Mouse (Mus musculus) limb, embryonic 13.5 days (tissue): Measurements from ENCODE around the gene Foxr1. TPM values are rescaled to one million over a fixed set of nuclear protein-coding genes. Genes with fewer than 3 reads are reported as not detected.

Experiments used
- ATAC-seq: fragments of 200-750 bp; cut with Nextera tagmentation; 2 replicates; pipeline ENCODE4 v1.8.0; 2017; ENCODE audit warnings: low read depth, moderate number of reproducible peaks, moderate TSS enrichment; ENCODE audit not compliant: low FRiP score
- H3K27ac ChIP-seq: fragments of 300-500 bp; sonication (generic); 2 replicates; pipeline ENCODE4 v1.5.1; 2015; ENCODE audit warnings: inconsistent platforms, mild to moderate bottlenecking, moderate library complexity
- H3K27me3 ChIP-seq: fragments of 300-500 bp; sonication (generic); 2 replicates; pipeline ENCODE4 v1.6.1; 2015; ENCODE audit warnings: mild to moderate bottlenecking, inconsistent platforms
- H3K36me3 ChIP-seq: fragments of 300-500 bp; sonication (generic); 2 replicates; pipeline ENCODE4 v1.6.1; 2015; ENCODE audit warnings: inconsistent platforms, mild to moderate bottlenecking, moderate library complexity
- H3K4me1 ChIP-seq: fragments of 300-500 bp; sonication (generic); 2 replicates; pipeline ENCODE4 v1.6.1; 2015; ENCODE audit warnings: inconsistent platforms
- H3K4me2 ChIP-seq: fragments of 300-500 bp; sonication (generic); replicated peaks from 2 replicates; pipeline ENCODE4 v1.6.1; 2015; ENCODE audit warnings: inconsistent platforms, mild to moderate bottlenecking, moderate library complexity
- H3K4me3 ChIP-seq: fragments of 300-500 bp; sonication (generic); 2 replicates; pipeline ENCODE4 v1.5.1; 2015; ENCODE audit warnings: moderate library complexity, mild to moderate bottlenecking, inconsistent platforms
- H3K9ac ChIP-seq: fragments of 300-500 bp; sonication (generic); 2 replicates; pipeline ENCODE4 v1.6.1; 2015; ENCODE audit warnings: mild to moderate bottlenecking, inconsistent platforms
- H3K9me3 ChIP-seq: fragments of 300-500 bp; sonication (generic); 2 replicates; pipeline ENCODE4 v1.6.1; 2016; ENCODE audit warnings: inconsistent platforms
- WGBS: fragments of 180-500 bp; shearing (Covaris S2); methylation state at CpG from one replicate; pipeline ENCODE4 v1.1.7; 2015; 5-methylcytosine and 5-hydroxymethylcytosine counted together
- polyA plus RNA-seq: library from polyadenylated mRNA; unstranded; fragments of >200 nt; fragmentation: Nextera tagmentation; extraction: Ambion mirVana; gene quantifications from 2 replicates; pipeline ENCODE4 v1.2.1, GENCODE M21; 2015

The Foxr1 gene
- not detected in 2 replicates for polyA plus RNA-seq

DNA sequence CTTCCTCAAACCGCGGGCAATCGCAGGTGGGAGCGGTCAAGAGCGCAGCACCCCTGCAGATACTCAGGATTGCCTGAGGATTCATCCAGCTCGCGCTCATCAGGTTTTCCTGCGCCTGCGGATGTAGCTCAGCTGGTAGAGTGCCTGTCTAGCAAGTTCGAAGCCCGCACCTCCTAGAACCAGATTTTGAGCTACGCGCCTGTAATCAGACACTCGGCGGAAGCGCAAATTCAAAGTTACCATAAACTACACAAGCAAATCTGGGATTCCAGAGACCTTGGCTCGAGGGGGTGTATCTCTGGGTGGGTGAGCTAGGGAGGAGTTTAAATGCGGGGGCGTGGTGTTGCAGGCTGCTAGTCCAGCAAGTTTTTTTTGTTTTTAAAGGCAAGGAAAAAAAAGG is at the start of gene Foxr1:
TSS of gene Foxr1 (minus strand) at position 176 of the 400 bp plus-strand sequence.
- Histone ChIP-seq H3K4me1 (no peaks in the 10 kb centered on the region), H3K4me2 (no peak within 1 kb of the TSS), H3K9me3 (no peaks in the 10 kb centered on the region), H3K4me3 (no peak within 1 kb of the TSS), H3K36me3 (no peaks in the 10 kb centered on the region), H3K27me3 (no peaks in the 10 kb centered on the region), H3K27ac (no peak within 1 kb of the TSS), H3K9ac (no peak within 1 kb of the TSS)
- WGBS: 72% methylated on average over 19 of the region's 19 CpGs
- ATAC-seq: no peak

GRCm38 (mm10) chr9:44490086-44490967 is 49.4 kb upstream of the Foxr1 start:
- WGBS: 16% methylated on average over 15 of the region's 17 CpGs
- peak overlapping the region; percentile 97 for H3K4me2 ChIP-seq
- H3K9me3 ChIP-seq: no peaks in the 10 kb centered on the region
- no peak for ATAC-seq
- H3K9ac ChIP-seq: peak overlapping the region; percentile 99
- H3K36me3 ChIP-seq: peaks cover 10% of the 10 kb centered on the region
- peak overlapping the region; percentile 98 for H3K4me3 ChIP-seq
- no peaks in the 10 kb centered on the region for H3K27me3 ChIP-seq
- peaks cover 100% of the 10 kb centered on the region for H3K4me1 ChIP-seq
- peak overlapping the region; percentile 86 for H3K27ac ChIP-seq

GRCm38 (mm10) chr9:44489651-44490085 is 48.7 kb upstream of the Foxr1 start:
- Histone ChIP-seq H3K4me1 (peaks cover 100% of the 10 kb centered on the region), H3K9me3 (no peaks in the 10 kb centered on the region), H3K27me3 (no peaks in the 10 kb centered on the region), H3K4me2 (peak overlapping the region; percentile 97), H3K27ac (peak overlapping the region; percentile 86), H3K4me3 (peak overlapping the region; percentile 98), H3K9ac (peak overlapping the region; percentile 99), H3K36me3 (peaks cover 10% of the 10 kb centered on the region)
- WGBS: 8% methylated on average over 17 of the region's 17 CpGs
- ATAC-seq: 0 out of 2 replicates have a peak, but pooled peaks have one; percentile 8

- Histone ChIP-seq H3K9ac (peak overlapping the region; percentile 99), H3K4me3 (peak overlapping the region; percentile 98), H3K36me3 (peaks cover 10% of the 10 kb centered on the region), H3K4me2 (peak overlapping the region; percentile 97), H3K27ac (peak overlapping the region; percentile 86), H3K9me3 (no peaks in the 10 kb centered on the region), H3K4me1 (peaks cover 100% of the 10 kb centered on the region), H3K27me3 (no peaks in the 10 kb centered on the region)
- peak; percentile 38 for ATAC-seq
- 2% methylated on average over 5 of the region's 5 CpGs for WGBS
These were observed 48.0 kb upstream of the Foxr1 start for GRCm38 (mm10) chr9:44488855-44489381.

DNA sequence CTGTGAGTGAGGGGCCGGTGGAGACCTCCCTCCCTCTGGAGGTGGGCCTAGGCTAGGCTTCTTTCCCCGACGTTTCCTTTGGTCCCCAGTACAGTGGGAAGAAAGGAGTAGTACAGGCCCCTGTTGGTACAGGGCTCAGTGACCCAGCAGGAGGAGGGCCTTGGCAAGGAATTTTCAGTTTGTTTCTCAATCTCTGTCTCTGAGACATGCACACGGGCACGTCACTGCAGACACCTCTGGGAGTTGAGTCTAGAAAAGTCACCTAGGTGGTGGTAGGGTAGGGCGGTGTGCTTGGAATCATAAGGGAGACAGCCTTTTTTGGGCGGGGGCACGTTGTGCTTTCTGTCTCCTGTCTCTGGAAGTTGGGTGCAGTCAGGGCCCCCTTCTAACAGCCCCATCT is 47.5 kb upstream of the Foxr1 start:
- Histone ChIP-seq H3K4me3 (peak overlapping the region; percentile 98), H3K27ac (peak overlapping the region; percentile 86), H3K36me3 (peaks cover 10% of the 10 kb centered on the region), H3K9ac (peak overlapping the region; percentile 99), H3K9me3 (no peaks in the 10 kb centered on the region), H3K27me3 (no peaks in the 10 kb centered on the region), H3K4me1 (peaks cover 98% of the 10 kb centered on the region), H3K4me2 (peak overlapping the region; percentile 97)
- WGBS: 19% methylated on average over 8 of the region's 8 CpGs
- 0 out of 2 replicates have a peak, but pooled peaks have one; percentile 3 for ATAC-seq

DNA sequence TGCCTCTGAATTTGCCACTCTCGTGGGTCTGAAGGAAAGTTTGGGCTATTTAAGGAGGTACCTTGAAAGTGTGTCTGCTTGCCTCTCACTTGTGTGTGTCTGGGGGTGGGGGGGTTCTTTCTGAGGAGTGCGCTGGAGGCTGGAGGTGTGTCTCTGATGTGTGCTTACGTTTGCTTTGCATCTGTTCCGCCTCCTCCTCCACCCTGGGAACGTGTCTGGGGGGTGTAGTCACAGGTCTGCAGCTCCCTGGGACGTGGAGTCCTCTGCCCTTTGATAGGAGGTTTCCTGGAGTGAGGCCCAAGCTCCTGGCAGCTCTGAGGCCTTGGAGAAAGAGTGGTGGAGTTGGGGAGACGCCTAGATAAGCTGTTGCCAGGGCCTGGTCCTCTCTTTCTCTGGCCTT is 46.5 kb upstream of the Foxr1 start:
- H3K4me1 ChIP-seq: peaks cover 88% of the 10 kb centered on the region
- no peak for ATAC-seq
- H3K9ac ChIP-seq: peak overlapping the region; percentile 99
- peak overlapping the region; percentile 98 for H3K4me3 ChIP-seq
- peaks cover 10% of the 10 kb centered on the region for H3K36me3 ChIP-seq
- no peaks in the 10 kb centered on the region for H3K9me3 ChIP-seq
- peak overlapping the region; percentile 86 for H3K27ac ChIP-seq
- peak overlapping the region; percentile 97 for H3K4me2 ChIP-seq
- 3% methylated on average over 7 of the region's 7 CpGs for WGBS
- no peaks in the 10 kb centered on the region for H3K27me3 ChIP-seq

DNA sequence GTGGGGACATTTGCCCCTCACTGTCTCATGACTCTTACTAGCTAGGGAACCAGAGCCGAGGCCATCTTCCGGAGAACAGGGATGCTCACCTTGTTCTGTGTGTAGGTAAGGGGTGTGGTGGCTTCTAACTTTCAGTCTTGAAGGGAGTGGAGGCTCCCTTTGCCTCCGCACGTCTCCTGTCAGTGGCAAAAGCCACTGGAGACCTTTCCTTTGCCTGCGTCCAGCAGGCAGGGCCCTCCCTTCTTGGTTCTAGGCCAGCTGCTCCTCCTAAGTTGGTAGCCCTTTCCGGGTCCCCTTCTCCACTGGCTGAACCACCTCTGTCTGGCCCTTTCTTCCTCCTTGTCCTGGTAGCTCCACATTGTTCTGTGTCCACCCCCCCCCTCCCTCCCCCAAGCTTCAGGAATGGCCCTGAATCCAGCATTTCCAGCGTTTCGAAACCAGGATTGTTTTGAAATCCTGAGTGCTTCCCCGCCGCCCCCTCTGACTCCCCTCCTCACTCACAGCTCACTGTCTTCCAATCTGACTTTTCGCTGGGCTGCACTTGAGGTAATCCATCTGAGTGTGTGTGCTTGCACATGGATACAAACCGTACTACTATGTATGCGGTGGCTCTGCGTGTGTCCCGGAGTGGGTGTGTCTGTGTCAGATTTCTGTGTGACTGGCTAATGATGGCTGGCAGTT is 45.9 kb upstream of the Foxr1 start:
- WGBS: 10% methylated on average over 15 of the region's 15 CpGs
- peaks cover 88% of the 10 kb centered on the region for H3K4me1 ChIP-seq
- peaks cover 9% of the 10 kb centered on the region for H3K36me3 ChIP-seq
- H3K27ac ChIP-seq: peak overlapping the region; percentile 86
- ATAC-seq: no peak
- no peaks in the 10 kb centered on the region for H3K27me3 ChIP-seq
- no peaks in the 10 kb centered on the region for H3K9me3 ChIP-seq
- peak overlapping the region; percentile 98 for H3K4me3 ChIP-seq
- H3K9ac ChIP-seq: peak overlapping the region; percentile 99
- H3K4me2 ChIP-seq: peak overlapping the region; percentile 97

DNA sequence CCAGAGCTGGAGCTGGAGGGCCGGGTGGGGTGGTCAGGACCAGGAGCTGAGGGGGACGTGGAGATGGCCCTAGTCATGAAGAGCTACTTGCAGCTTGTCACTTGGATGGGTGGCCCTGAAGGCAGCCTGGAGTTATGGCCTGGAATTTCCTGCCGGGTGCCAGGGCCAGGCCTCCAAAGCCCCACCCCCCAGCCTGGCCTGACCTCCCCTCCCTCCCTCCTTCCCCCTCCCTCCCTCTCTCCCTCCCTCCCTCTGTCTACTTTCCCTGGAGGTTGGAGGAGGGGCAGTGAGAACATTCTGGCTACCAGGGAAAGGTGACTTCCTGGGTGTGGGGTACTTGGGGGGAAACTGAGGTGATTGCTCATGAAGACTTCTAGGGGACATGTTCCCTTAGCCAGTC is 45.4 kb upstream of the Foxr1 start:
- Histone ChIP-seq H3K4me2 (peak overlapping the region; percentile 97), H3K4me1 (peaks cover 86% of the 10 kb centered on the region), H3K9me3 (no peaks in the 10 kb centered on the region), H3K27me3 (no peaks in the 10 kb centered on the region), H3K4me3 (peak overlapping the region; percentile 98), H3K9ac (peak overlapping the region; percentile 99), H3K36me3 (peaks cover 3% of the 10 kb centered on the region), H3K27ac (peak overlapping the region; percentile 86)
- 2% methylated on average over 3 of the region's 3 CpGs for WGBS
- no peak for ATAC-seq

- Histone ChIP-seq H3K9ac (peak overlapping the region; percentile 99), H3K4me2 (peak overlapping the region; percentile 97), H3K9me3 (no peaks in the 10 kb centered on the region), H3K27me3 (no peaks in the 10 kb centered on the region), H3K4me3 (peak overlapping the region; percentile 98), H3K27ac (peak overlapping the region; percentile 86; the same call in 1 of the 2 replicates), H3K4me1 (peaks cover 80% of the 10 kb centered on the region), H3K36me3 (peaks cover 2% of the 10 kb centered on the region; the same call in 1 of the 2 replicates)
- ATAC-seq: no peak
- WGBS: 15% methylated on average over 14 of the region's 14 CpGs
These were observed 44.7 kb upstream of the Foxr1 start for GRCm38 (mm10) chr9:44485516-44486161.

DNA sequence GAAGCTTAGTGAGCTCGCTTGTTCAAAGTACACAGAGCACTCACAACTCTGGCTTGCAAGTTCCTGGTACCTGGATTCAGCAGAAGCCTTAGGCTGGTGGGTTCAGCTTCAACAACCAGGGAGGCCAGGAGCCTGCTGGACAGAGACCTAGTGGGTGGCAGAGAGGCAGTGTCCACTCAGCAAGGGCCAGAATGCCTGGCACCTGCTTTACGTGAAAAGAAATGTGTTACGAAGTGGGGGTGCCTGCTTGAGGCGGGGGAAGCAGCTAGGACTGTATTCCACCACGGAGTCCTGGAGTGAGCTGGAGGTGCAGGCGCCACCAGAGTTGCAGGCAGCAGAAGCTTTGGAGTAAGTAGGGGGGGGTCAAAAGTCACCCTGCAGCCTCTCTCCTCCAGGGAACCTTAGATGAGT is 44.2 kb upstream of the Foxr1 start:
- 17% methylated on average over 6 of the region's 6 CpGs for WGBS
- Histone ChIP-seq H3K36me3 (peaks cover 2% of the 10 kb centered on the region; the same call in 1 of the 2 replicates), H3K4me3 (peak overlapping the region; percentile 98), H3K9me3 (no peaks in the 10 kb centered on the region), H3K27ac (peak overlapping the region; percentile 98), H3K27me3 (no peaks in the 10 kb centered on the region), H3K4me2 (peak overlapping the region; percentile 97), H3K9ac (peak overlapping the region; percentile 99), H3K4me1 (peaks cover 80% of the 10 kb centered on the region)
- no peak for ATAC-seq

DNA sequence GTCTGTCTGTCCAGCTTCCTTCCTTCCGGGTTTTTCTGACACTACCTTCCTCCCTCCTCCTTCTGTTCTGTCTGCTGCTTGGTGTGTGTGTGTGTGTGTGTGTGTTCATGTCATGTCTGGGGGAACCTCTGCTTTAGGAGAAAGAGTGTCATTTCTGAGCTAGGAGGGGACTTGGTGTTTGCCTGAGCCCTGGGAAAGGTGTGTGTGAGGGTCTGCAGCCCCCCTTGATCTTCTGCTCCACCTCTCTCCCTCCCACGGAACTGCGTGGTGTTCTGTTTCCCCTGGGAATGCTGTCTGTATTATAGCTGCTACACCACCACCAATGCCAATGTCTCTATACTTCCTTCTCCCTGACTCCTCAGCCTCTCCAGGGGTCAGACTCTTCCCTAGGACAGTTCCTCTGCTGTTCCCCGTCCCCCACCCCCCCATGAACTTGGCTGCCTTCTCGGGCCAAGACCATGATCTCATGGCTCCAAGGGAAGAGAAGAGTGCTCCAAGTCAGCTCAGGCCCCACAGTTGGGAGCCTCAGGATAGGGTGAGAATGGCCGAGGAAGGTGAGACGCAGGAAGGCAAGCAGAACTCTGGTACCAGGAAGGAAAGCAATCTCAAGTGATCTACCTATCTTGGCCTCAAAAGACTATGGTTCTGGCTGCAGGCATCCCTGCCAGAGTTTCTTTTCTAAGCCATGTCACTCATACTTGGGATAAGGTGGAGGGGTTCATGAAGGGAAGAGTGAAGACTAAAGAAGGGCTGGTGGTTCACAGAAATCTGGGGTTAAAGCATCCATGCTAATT is 43.6 kb upstream of the Foxr1 start:
- H3K36me3 ChIP-seq: peaks cover 2% of the 10 kb centered on the region; the same call in 1 of the 2 replicates
- H3K27ac ChIP-seq: peak overlapping the region; percentile 98
- peak overlapping the region; percentile 97 for H3K4me2 ChIP-seq
- H3K4me1 ChIP-seq: peaks cover 74% of the 10 kb centered on the region
- 15% methylated on average over 7 of the region's 7 CpGs for WGBS
- no peaks in the 10 kb centered on the region for H3K27me3 ChIP-seq
- no peak for ATAC-seq
- no peaks in the 10 kb centered on the region for H3K9me3 ChIP-seq
- peak overlapping the region; percentile 98 for H3K4me3 ChIP-seq
- H3K9ac ChIP-seq: peak overlapping the region; percentile 99
